In the genomic region with DNA sequence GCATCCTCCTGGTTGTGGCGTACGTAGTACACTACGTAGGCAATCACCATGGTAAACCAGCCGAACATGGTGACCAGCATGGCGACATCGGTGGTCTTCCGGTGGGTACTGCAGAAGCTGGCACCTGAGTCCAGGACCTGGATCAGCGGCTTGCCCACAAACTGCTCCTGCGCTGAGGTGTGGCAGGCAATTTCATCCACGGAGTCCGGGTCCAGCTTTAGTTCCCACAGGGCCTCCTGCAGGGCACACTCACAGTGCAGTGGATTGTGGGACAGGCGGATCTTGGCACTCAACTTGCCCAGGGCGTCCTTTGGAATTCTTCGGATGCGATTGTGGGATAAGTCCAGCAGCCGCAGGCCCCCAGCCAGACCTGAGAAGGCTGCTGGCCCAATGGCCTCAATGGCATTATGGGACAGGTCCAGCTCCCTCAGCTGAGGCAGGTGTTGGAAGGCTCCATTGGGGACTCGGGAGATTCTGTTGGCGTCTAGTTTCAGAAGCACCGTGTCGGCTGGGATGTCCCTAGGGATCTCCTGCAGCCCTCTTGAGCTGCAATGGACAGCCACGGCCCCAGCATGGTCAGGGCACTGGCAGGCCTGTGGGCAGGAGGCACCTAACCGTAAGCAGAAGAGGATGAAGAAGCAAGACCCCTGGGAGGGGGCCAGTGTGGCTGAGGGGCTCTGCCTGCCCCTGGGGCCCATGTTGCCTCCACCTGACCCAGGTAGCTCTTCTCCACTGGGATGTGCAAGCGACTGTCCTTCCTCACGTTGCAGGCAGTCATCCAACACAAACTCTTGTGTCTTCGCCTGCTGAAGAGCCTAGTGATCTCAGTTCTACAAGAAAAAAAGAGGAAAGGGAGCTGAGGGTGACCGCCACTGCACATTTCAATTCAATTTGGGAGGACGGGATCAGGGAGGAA, we compare ENCODE assay signal across 8 mouse cellular contexts. TPM values are rescaled to one million over a fixed set of nuclear protein-coding genes. Genes with fewer than 3 reads are reported as not detected.
DNase-seq lines count a peak whose midpoint lies in the region; ATAC-seq and TF ChIP-seq lines count a peak whose summit lies in the region.

No protein-coding gene starts in this region.

- no peaks in the 10 kb centered on the region for H3K9me3 ChIP-seq in limb, embryonic 10.5 days (replicated peaks)
- H3K9me3 ChIP-seq in neural tube, embryonic 15.5 days (replicated peaks) = no peaks in the 10 kb centered on the region

- 0 out of 2 replicates have a peak, but pooled peaks have one; percentile 20 for TF ChIP-seq CTCF in liver, adult 2 months (IDR thresholded peaks at IDR 0.05; ENCODE audit: low read depth, low read length)

- H3K4me2 ChIP-seq in neural tube, embryonic 15.5 days = peak overlapping the region; percentile 65

- DNase-seq in cerebellum, adult 9-11 months = peak; percentile 22
- no peak for DNase-seq in cerebellum, postnatal 36 days
- peak; percentile 95 for DNase-seq in liver, adult 2 months (ENCODE audit: extremely low read depth, low read depth, low spot score)
- no peak for DNase-seq in liver
- no peak for DNase-seq in limb, embryonic 10.5 days (ENCODE audit: low spot score)
- DNase-seq in T-cell, adult 2 months (ENCODE audit: low spot score) = no peak
- DNase-seq in right cerebral cortex, postnatal 14 days = no peak

- peaks cover 26% of the 10 kb centered on the region for H3K4me1 ChIP-seq in liver, adult 2 months (ENCODE audit: control insufficient read depth, insufficient read depth, low read length)
- H3K4me1 ChIP-seq in limb, embryonic 10.5 days = peaks cover 23% of the 10 kb centered on the region
- H3K4me1 ChIP-seq in neural tube, embryonic 15.5 days = peaks cover 29% of the 10 kb centered on the region

- TF ChIP-seq POLR2A in liver, adult 2 months (IDR thresholded peaks at IDR 0.05; ENCODE audit: extremely low read depth, insufficient read depth, low read length) = 0 out of 2 replicates have a peak, but pooled peaks have one; percentile 17

- no peak for ATAC-seq in neural tube, embryonic 15.5 days (ENCODE audit: low FRiP score)

- WGBS in liver, adult 2 months = 39% methylated on average over 27 of the region's 27 CpGs
- 88% methylated on average over 27 of the region's 27 CpGs for WGBS in limb, embryonic 10.5 days
- WGBS in neural tube, embryonic 15.5 days = 82% methylated on average over 27 of the region's 27 CpGs

- no peaks in the 10 kb centered on the region for H3K27me3 ChIP-seq in liver, adult 2 months (ENCODE audit: control insufficient read depth, insufficient read depth, low read length)
- H3K27me3 ChIP-seq in limb, embryonic 10.5 days (ENCODE audit: low read depth, poor library complexity, severe bottlenecking) = peaks cover 27% of the 10 kb centered on the region
- H3K27me3 ChIP-seq in neural tube, embryonic 15.5 days (replicated peaks) = no peaks in the 10 kb centered on the region

- H3K4me3 ChIP-seq in liver, adult 2 months (ENCODE audit: insufficient read depth, low read depth, low read length) = peak overlapping the region; percentile 86
- H3K4me3 ChIP-seq in limb, embryonic 10.5 days = peak overlapping the region; percentile 66
- H3K4me3 ChIP-seq in neural tube, embryonic 15.5 days (replicated peaks) = peak overlapping the region; percentile 68

- no peaks in the 10 kb centered on the region for H3K36me3 ChIP-seq in liver, adult 2 months (ENCODE audit: control insufficient read depth, insufficient read depth, low read length)
- H3K36me3 ChIP-seq in limb, embryonic 10.5 days = no peaks in the 10 kb centered on the region
- no peaks in the 10 kb centered on the region for H3K36me3 ChIP-seq in neural tube, embryonic 15.5 days

- H3K9ac ChIP-seq in liver, adult 2 months (ENCODE audit: low read depth, low read length) = peak overlapping the region; percentile 93
- H3K9ac ChIP-seq in neural tube, embryonic 15.5 days (replicated peaks) = peak overlapping the region; percentile 64

- H3K27ac ChIP-seq in liver, adult 2 months (replicated peaks; ENCODE audit: insufficient read depth, low read depth, low read length) = peak overlapping the region; percentile 95
- no peak overlapping the region for H3K27ac ChIP-seq in limb, embryonic 10.5 days
- peak overlapping the region; percentile 81 for H3K27ac ChIP-seq in neural tube, embryonic 15.5 days (replicated peaks)

- H3K79me2 ChIP-seq in liver, adult 2 months (ENCODE audit: control insufficient read depth, insufficient read depth, low read length) = peaks cover 3% of the 10 kb centered on the region; the same call in 1 of the 2 replicates

RNA-seq across cellular contexts. Expression of a gene that starts 1.2 kb away (rescaled TPM):
- total RNA-seq in liver, adult 2 months (2014; rRNA removed) = 20.9 and 26.7 TPM in 2 replicates
- polyA plus RNA-seq in liver, adult 2 months (2012; rRNA removed) = 57.0 and 64.1 TPM in 2 replicates
- polyA plus RNA-seq in limb, embryonic 10.5 days (2016; fragmentation: Nextera tagmentation; extraction: Ambion mirVana) = 1.5 and 1.7 TPM in 2 replicates
- polyA plus RNA-seq in neural tube, embryonic 15.5 days (2015; fragmentation: Nextera tagmentation; extraction: Ambion mirVana) = 19.0 and 22.8 TPM in 2 replicates

RNA-seq across cellular contexts. Expression of a gene that starts 39.4 kb away (rescaled TPM):
- total RNA-seq in liver, adult 2 months (2014; rRNA removed) = not detected in 2 replicates
- not detected in 2 replicates for polyA plus RNA-seq in liver, adult 2 months (2012; rRNA removed)
- not detected in 2 replicates for polyA plus RNA-seq in limb, embryonic 10.5 days (2016; fragmentation: Nextera tagmentation; extraction: Ambion mirVana)
- not detected in 2 replicates for polyA plus RNA-seq in neural tube, embryonic 15.5 days (2015; fragmentation: Nextera tagmentation; extraction: Ambion mirVana)

RNA-seq across cellular contexts. Expression of a gene that starts 48.5 kb away (rescaled TPM):
- total RNA-seq in liver, adult 2 months (2014; rRNA removed) = not detected in 2 replicates
- not detected in 2 replicates for polyA plus RNA-seq in liver, adult 2 months (2012; rRNA removed)
- not detected in 2 replicates for polyA plus RNA-seq in limb, embryonic 10.5 days (2016; fragmentation: Nextera tagmentation; extraction: Ambion mirVana)
- polyA plus RNA-seq in neural tube, embryonic 15.5 days (2015; fragmentation: Nextera tagmentation; extraction: Ambion mirVana) = 0.20 TPM in 1 of 2 replicates, not detected in the other

RNA-seq across cellular contexts. Expression of a gene that starts 54.6 kb away (rescaled TPM):
- total RNA-seq in liver, adult 2 months (2014; rRNA removed) = not detected in 2 replicates
- not detected in 2 replicates for polyA plus RNA-seq in liver, adult 2 months (2012; rRNA removed)
- polyA plus RNA-seq in limb, embryonic 10.5 days (2016; fragmentation: Nextera tagmentation; extraction: Ambion mirVana) = not detected in 2 replicates
- not detected in 2 replicates for polyA plus RNA-seq in neural tube, embryonic 15.5 days (2015; fragmentation: Nextera tagmentation; extraction: Ambion mirVana)

Comparison
In these comparisons a context has a peak if more than half of its experiments do, and no peak if none do; other contexts are left out.
1. DNase-seq: peak in cerebellum, adult 9-11 months (single experiment) and liver, adult 2 months (single experiment); none in cerebellum, postnatal 36 days (0 of 2), liver (single experiment), limb, embryonic 10.5 days (single experiment), T-cell, adult 2 months (single experiment) and right cerebral cortex, postnatal 14 days (single experiment).
2. Peak in every context shown above with its lines, with median percentiles within 50 percentile points of each other: H3K4me3 ChIP-seq.